Mouse (Mus musculus) MEL-GATA-1-ER (cell line): Measurements from ENCODE around the gene Gm10486.
"Not testable (repeated sequence)": the region's sequence is repeated elsewhere in the genome, so short reads cannot be mapped to it uniquely, and the experiment has no call there.

ENCODE experiments used
- DNase-seq: peaks from one replicate; pipeline ENCODE4 v3.0.0-alpha.2; 2012; ENCODE audit warnings: low read depth; ENCODE audit errors: extremely low read depth

Gm10486 gene

GRCm38 (mm10) chrX:35067084-35067483 lies at the start of gene Gm10486:
Gene Gm10486, plus strand, starts transcription at chrX:35067384.
- not testable (repeated sequence) for DNase-seq
